Mouse (Mus musculus) heart, embryonic 14.5 days (tissue): ENCODE data around the gene Spaca7. TPM values are rescaled to one million over a fixed set of nuclear protein-coding genes. Genes with fewer than 3 reads are reported as not detected.

ENCODE experiments used
- ATAC-seq: fragments of 200-750 bp; cut with Nextera tagmentation; 2 replicates; pipeline ENCODE4 v1.8.0; 2017; ENCODE audit warnings: low read depth, moderate TSS enrichment; ENCODE audit not compliant: insufficient number of reproducible peaks, insufficient read depth, low FRiP score
- H3K27ac ChIP-seq, 2 experiments: fragments of 200-500 bp in 1 of 2; fragments of 300-500 bp in 1 of 2; sonication (generic) in 1 of 2; replicated peaks in 1 of 2; 2 replicates each; pipeline ENCODE4 v1.5.1; 2012 to 2014; ENCODE audit warnings: low read depth in 2 of 2, low read length in 2 of 2, control low read depth in 1 of 2, mild to moderate bottlenecking in 1 of 2, mixed read lengths in 1 of 2; ENCODE audit not compliant: control insufficient read depth in 1 of 2, insufficient read depth in 1 of 2
- H3K27me3 ChIP-seq: fragments of 300-500 bp; sonication (generic); 2 replicates; pipeline ENCODE4 v1.6.1; 2014; ENCODE audit warnings: mild to moderate bottlenecking, low read length, control low read depth; ENCODE audit not compliant: control insufficient read depth, insufficient read depth
- H3K36me3 ChIP-seq: fragments of 300-500 bp; sonication (generic); 2 replicates; pipeline ENCODE4 v1.6.1; 2014; ENCODE audit warnings: mild to moderate bottlenecking, control low read depth, low read length, mixed read lengths; ENCODE audit not compliant: control insufficient read depth, insufficient read depth
- H3K4me1 ChIP-seq, 2 experiments: fragments of 200-500 bp in 1 of 2; fragments of 300-500 bp in 1 of 2; sonication (generic) in 1 of 2; 2 replicates each; pipeline ENCODE4 v1.6.1; 2012 to 2014; ENCODE audit warnings: low read length in 2 of 2, control low read depth in 1 of 2, mixed read lengths in 1 of 2; ENCODE audit not compliant: control insufficient read depth in 2 of 2, insufficient read depth in 2 of 2
- H3K4me2 ChIP-seq: fragments of 300-500 bp; sonication (generic); 2 replicates; pipeline ENCODE4 v1.6.1; 2014; ENCODE audit warnings: mild to moderate bottlenecking, low read length
- H3K4me3 ChIP-seq, 2 experiments: fragments of 200-500 bp in 1 of 2; fragments of 300-500 bp in 1 of 2; sonication (generic) in 1 of 2; 2 replicates each; pipeline ENCODE4 v1.5.1; 2012 to 2014; ENCODE audit warnings: low read length in 2 of 2, mild to moderate bottlenecking in 2 of 2, control low read depth in 1 of 2, low read depth in 1 of 2, moderate library complexity in 1 of 2; ENCODE audit not compliant: control insufficient read depth in 1 of 2, insufficient read depth in 1 of 2
- H3K9ac ChIP-seq: fragments of 300-500 bp; sonication (generic); 2 replicates; pipeline ENCODE4 v1.6.1; 2014; ENCODE audit warnings: mild to moderate bottlenecking, low read length
- H3K9me3 ChIP-seq: fragments of 300-500 bp; sonication (generic); 2 replicates; pipeline ENCODE4 v1.6.1; 2016; ENCODE audit warnings: low read length, control low read depth; ENCODE audit not compliant: control insufficient read depth
- WGBS: fragments of 180-500 bp; shearing (Covaris S2); extraction: QIAGEN DNeasy Blood & Tissue Kit; methylation state at CpG from one replicate; pipeline ENCODE4 v1.1.7; 2014; 5-methylcytosine and 5-hydroxymethylcytosine counted together
- polyA plus RNA-seq: library from polyadenylated mRNA; unstranded; fragments of >200 nt; fragmentation: Nextera tagmentation; extraction: Ambion mirVana; gene quantifications from 2 replicates; pipeline ENCODE4 v1.2.1, GENCODE M21; 2014

The Spaca7 gene
- not detected in 2 replicates for polyA plus RNA-seq

GRCm38 (mm10) chr8:12572814-12573534 is at the start of gene Spaca7:
Gene Spaca7, plus strand, starts transcription at chr8:12573029.
- H3K9ac ChIP-seq: no peak within 1 kb of the TSS
- ATAC-seq: no peak
- no peak within 1 kb of the TSS for H3K4me2 ChIP-seq
- WGBS: 37% methylated on average over 14 of the region's 14 CpGs
- no peaks in the 10 kb centered on the region for H3K4me1 ChIP-seq
- H3K4me3 ChIP-seq: no peak within 1 kb of the TSS
- H3K27ac ChIP-seq: no peak within 1 kb of the TSS
- no peaks in the 10 kb centered on the region for H3K9me3 ChIP-seq
- peaks cover 19% of the 10 kb centered on the region for H3K27me3 ChIP-seq
- no peaks in the 10 kb centered on the region for H3K36me3 ChIP-seq

- H3K4me2 ChIP-seq: no peak overlapping the region
- H3K9me3 ChIP-seq: no peaks in the 10 kb centered on the region
- H3K27ac ChIP-seq: no peak overlapping the region
- H3K36me3 ChIP-seq: no peaks in the 10 kb centered on the region
- H3K9ac ChIP-seq: no peak overlapping the region
- 7% methylated on average over 1 of the region's 1 CpGs for WGBS
- H3K4me3 ChIP-seq: no peak overlapping the region
- peaks cover 11% of the 10 kb centered on the region; the same call in 1 of the 2 replicates for H3K27me3 ChIP-seq
- no peaks in the 10 kb centered on the region for H3K4me1 ChIP-seq
- ATAC-seq: no peak
Measured at GRCm38 (mm10) chr8:12524279-12524678, 48.5 kb upstream of the Spaca7 start.

- no peak overlapping the region for H3K27ac ChIP-seq
- H3K9me3 ChIP-seq: no peaks in the 10 kb centered on the region
- H3K4me3 ChIP-seq: no peak overlapping the region
- H3K27me3 ChIP-seq: no peaks in the 10 kb centered on the region
- no peaks in the 10 kb centered on the region for H3K4me1 ChIP-seq
- no peaks in the 10 kb centered on the region for H3K36me3 ChIP-seq
- 51% methylated on average over 2 of the region's 2 CpGs for WGBS
- ATAC-seq: no peak
- H3K4me2 ChIP-seq: no peak overlapping the region
- H3K9ac ChIP-seq: no peak overlapping the region
Measured at GRCm38 (mm10) chr8:12528659-12529058, 44.2 kb upstream of the Spaca7 start.

- H3K27ac ChIP-seq: no peak overlapping the region
- WGBS: 48% methylated on average over 9 of the region's 9 CpGs
- H3K27me3 ChIP-seq: 0 out of 2 replicates have a peak, but pooled peaks cover 4% of the 10 kb centered on the region
- H3K9ac ChIP-seq: no peak overlapping the region
- H3K4me2 ChIP-seq: no peak overlapping the region
- no peaks in the 10 kb centered on the region for H3K36me3 ChIP-seq
- H3K9me3 ChIP-seq: 0 out of 2 replicates have a peak, but pooled peaks cover 6% of the 10 kb centered on the region
- no peaks in the 10 kb centered on the region; a peak in 1 of 4 replicates for H3K4me1 ChIP-seq
- ATAC-seq: no peak
- no peak overlapping the region for H3K4me3 ChIP-seq
Measured at GRCm38 (mm10) chr8:12535617-12536016, 37.2 kb upstream of the Spaca7 start.

GRCm38 (mm10) chr8:12536306-12536705 is 36.5 kb upstream of the Spaca7 start:
- H3K36me3 ChIP-seq: no peaks in the 10 kb centered on the region
- 0 out of 2 replicates have a peak, but pooled peaks cover 6% of the 10 kb centered on the region for H3K9me3 ChIP-seq
- no peak overlapping the region for H3K4me3 ChIP-seq
- no peak overlapping the region for H3K27ac ChIP-seq
- WGBS: 58% methylated on average over 7 of the region's 7 CpGs
- H3K9ac ChIP-seq: no peak overlapping the region
- H3K4me1 ChIP-seq: no peaks in the 10 kb centered on the region; a peak in 1 of 4 replicates
- 0 out of 2 replicates have a peak, but pooled peaks cover 4% of the 10 kb centered on the region for H3K27me3 ChIP-seq
- ATAC-seq: no peak
- H3K4me2 ChIP-seq: no peak overlapping the region

- Histone ChIP-seq H3K9ac (no peak overlapping the region), H3K4me1 (no peaks in the 10 kb centered on the region), H3K4me3 (no peak overlapping the region), H3K27ac (no peak overlapping the region), H3K4me2 (no peak overlapping the region), H3K27me3 (peaks cover 32% of the 10 kb centered on the region), H3K9me3 (no peaks in the 10 kb centered on the region), H3K36me3 (no peaks in the 10 kb centered on the region)
- no peak for ATAC-seq
- WGBS: 73% methylated on average over 4 of the region's 4 CpGs
Measured at GRCm38 (mm10) chr8:12545236-12545635, 27.6 kb upstream of the Spaca7 start.

GRCm38 (mm10) chr8:12545671-12546070 is 27.2 kb upstream of the Spaca7 start:
- H3K4me3 ChIP-seq: no peak overlapping the region

More at GRCm38 (mm10) chr8:12545671-12546070, 27.2 kb upstream of the Spaca7 start:
- Histone ChIP-seq H3K36me3 (no peaks in the 10 kb centered on the region), H3K27ac (no peak overlapping the region), H3K4me2 (no peak overlapping the region), H3K27me3 (peaks cover 32% of the 10 kb centered on the region), H3K9me3 (no peaks in the 10 kb centered on the region), H3K4me1 (no peaks in the 10 kb centered on the region), H3K9ac (no peak overlapping the region)
- WGBS: 55% methylated on average over 4 of the region's 4 CpGs
- no peak for ATAC-seq
